Mouse (Mus musculus) brain, embryonic 14.5 days (tissue): ENCODE data around the gene Uhrf2.

Experiments used
- CTCF ChIP-seq: fragments of 200-500 bp; IDR thresholded peaks from 2 replicates; pipeline ENCODE4 v1.5.1; 2012; ENCODE audit warnings: inconsistent platforms, mild to moderate bottlenecking, moderate library complexity, borderline replicate concordance; ENCODE audit not compliant: insufficient read depth, insufficient read length; ENCODE audit errors: extremely low read depth
- POLR2A ChIP-seq: fragments of 200-500 bp; IDR thresholded peaks from 2 replicates; pipeline ENCODE4 v1.6.1; 2012; ENCODE audit warnings: mild to moderate bottlenecking, inconsistent platforms, borderline replicate concordance; ENCODE audit not compliant: poor library complexity, insufficient read depth, insufficient read length, severe bottlenecking; ENCODE audit errors: extremely low read depth

GRCm38 (mm10) chr19:30054218-30054617, 23.9 kb downstream of the Uhrf2 start:
- TF ChIP-seq CTCF (no peak), POLR2A (no peak)
